Mouse (Mus musculus) ES-Bruce4 (cell line): ENCODE measurements around the gene Angel2.

Experiments used
- CTCF ChIP-seq: IDR thresholded peaks from one replicate; pipeline ENCODE4 v1.8.1; 2011; ENCODE audit warnings: low read depth, low read length
- POLR2A ChIP-seq: IDR thresholded peaks from one replicate; pipeline ENCODE4 v1.8.1; 2011; ENCODE audit warnings: low read length; ENCODE audit not compliant: insufficient read depth

- TF ChIP-seq CTCF (no peak), POLR2A (no peak)
Observed at GRCm38 (mm10) chr1:190947986-190948385, 23.1 kb downstream of the Angel2 start.
